Mouse (Mus musculus): ENCODE data around the gene Il16. TPM values are rescaled to one million over a fixed set of nuclear protein-coding genes. Genes with fewer than 3 reads are reported as not detected.

Gene Il16
- polyA plus RNA-seq, 1 experiment from 2014 or later, result 6.8 TPM

DNA sequence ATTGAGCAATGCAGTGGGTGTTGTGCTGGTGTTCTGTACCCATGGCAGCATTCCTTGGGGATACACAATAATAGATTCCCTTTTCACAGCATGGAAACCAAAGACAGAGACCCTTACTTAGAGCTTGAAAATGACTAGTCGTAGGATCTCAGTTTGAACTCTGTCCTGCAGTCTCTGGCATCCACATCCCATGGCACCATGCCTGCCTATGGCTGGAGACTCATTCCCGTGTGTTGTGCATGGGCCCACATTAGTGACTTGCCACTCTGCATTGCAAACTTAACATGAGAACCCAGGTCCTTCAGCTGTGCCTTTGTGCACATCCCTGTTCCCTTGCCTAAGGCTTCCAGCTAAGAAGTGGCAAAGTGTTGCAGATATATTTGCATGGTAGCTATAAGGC is 100.8 kb downstream of the Il16 start:
- H3K36me3 ChIP-seq (ENCODE audit: control insufficient read depth, insufficient read depth, low read length), result 0 out of 2 replicates have a peak, but pooled peaks cover 7% of the 10 kb centered on the region
- 0 out of 2 replicates have a peak, but pooled peaks cover 3% of the 10 kb centered on the region for H3K4me1 ChIP-seq (ENCODE audit: control insufficient read depth, insufficient read depth, low read length)
- 89% methylated on average over 2 of the region's 2 CpGs for WGBS

DNA sequence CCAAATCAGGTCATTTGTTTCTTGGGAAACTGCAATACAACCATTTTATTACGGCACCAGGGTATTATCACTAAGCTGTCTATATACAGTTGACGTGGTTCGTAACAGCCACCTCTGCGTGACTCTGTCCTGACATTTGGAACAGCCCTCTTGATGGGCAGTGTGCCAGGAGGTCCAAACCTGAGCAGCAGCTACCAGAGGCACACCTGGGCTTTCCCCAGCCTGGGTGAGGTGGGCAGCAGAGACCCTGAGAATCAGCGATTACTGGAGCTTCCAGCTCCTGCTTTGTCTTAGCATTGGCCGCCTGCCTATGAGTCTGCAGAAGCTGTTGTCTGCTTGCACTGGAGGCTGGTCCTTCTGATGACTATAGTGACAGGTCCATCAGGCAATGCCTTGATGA is 101.9 kb downstream of the Il16 start:
- Histone ChIP-seq H3K27me3 (ENCODE audit: control insufficient read depth, insufficient read depth, low read length) (no peaks in the 10 kb centered on the region), H3K9ac (ENCODE audit: low read length) (no peak overlapping the region), H3K4me1 (ENCODE audit: control insufficient read depth, insufficient read depth, low read length) (0 out of 2 replicates have a peak, but pooled peaks cover 3% of the 10 kb centered on the region), H3K36me3 (ENCODE audit: control insufficient read depth, insufficient read depth, low read length) (0 out of 2 replicates have a peak, but pooled peaks cover 7% of the 10 kb centered on the region), H3K27ac (ENCODE audit: low read length) (no peak overlapping the region), H3K4me3 (replicated peaks; ENCODE audit: low read length) (no peak overlapping the region), H3K4me2 (ENCODE audit: low read depth, low read length) (no peak overlapping the region), H3K9me3 (replicated peaks; ENCODE audit: control insufficient read depth, low read length) (no peaks in the 10 kb centered on the region)
- WGBS, result 86% methylated on average over 6 of the region's 6 CpGs
- no peak for ATAC-seq (ENCODE audit: insufficient read depth, low FRiP score)

More for the DNA sequence above, 100.8 kb downstream of the Il16 start:
- Histone ChIP-seq H3K9ac (ENCODE audit: low read length) (no peak overlapping the region), H3K27me3 (ENCODE audit: control insufficient read depth, insufficient read depth, low read length) (no peaks in the 10 kb centered on the region), H3K27ac (ENCODE audit: low read length) (no peak overlapping the region), H3K4me2 (ENCODE audit: low read depth, low read length) (no peak overlapping the region), H3K9me3 (replicated peaks; ENCODE audit: control insufficient read depth, low read length) (no peaks in the 10 kb centered on the region), H3K4me3 (replicated peaks; ENCODE audit: low read length) (no peak overlapping the region)
- ATAC-seq (ENCODE audit: insufficient read depth, low FRiP score), result no peak

DNA sequence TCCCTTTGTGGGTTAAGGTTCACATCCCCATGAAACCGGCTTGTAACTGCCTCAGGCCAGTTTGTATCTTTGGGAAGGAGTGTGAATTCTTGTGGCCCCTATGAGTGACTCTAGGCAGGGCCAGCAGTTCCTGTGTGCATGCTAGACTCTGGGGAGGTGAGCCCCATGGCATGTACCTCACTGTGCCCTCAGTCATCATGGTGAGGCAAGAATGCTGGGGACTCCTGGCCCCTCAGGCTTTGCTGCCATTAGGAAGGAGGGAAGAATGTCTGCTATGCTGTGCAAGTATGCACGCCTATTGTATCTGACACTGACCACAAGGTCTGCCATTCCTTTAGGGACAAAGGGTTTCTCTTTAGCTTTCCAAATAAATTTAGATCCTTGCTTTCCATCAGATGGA is 104.4 kb downstream of the Il16 start:
- Histone ChIP-seq H3K9me3 (replicated peaks; ENCODE audit: control insufficient read depth, low read length) (no peaks in the 10 kb centered on the region), H3K27ac (ENCODE audit: low read length) (no peak overlapping the region), H3K4me2 (ENCODE audit: low read depth, low read length) (no peak overlapping the region), H3K4me1 (ENCODE audit: control insufficient read depth, insufficient read depth, low read length) (no peaks in the 10 kb centered on the region), H3K4me3 (replicated peaks; ENCODE audit: low read length) (no peak overlapping the region), H3K36me3 (ENCODE audit: control insufficient read depth, insufficient read depth, low read length) (0 out of 2 replicates have a peak, but pooled peaks cover 10% of the 10 kb centered on the region), H3K9ac (ENCODE audit: low read length) (no peak overlapping the region), H3K27me3 (ENCODE audit: control insufficient read depth, insufficient read depth, low read length) (no peaks in the 10 kb centered on the region)
- WGBS, result 57% methylated on average over 2 of the region's 2 CpGs
- no peak for ATAC-seq (ENCODE audit: insufficient read depth, low FRiP score)

DNA sequence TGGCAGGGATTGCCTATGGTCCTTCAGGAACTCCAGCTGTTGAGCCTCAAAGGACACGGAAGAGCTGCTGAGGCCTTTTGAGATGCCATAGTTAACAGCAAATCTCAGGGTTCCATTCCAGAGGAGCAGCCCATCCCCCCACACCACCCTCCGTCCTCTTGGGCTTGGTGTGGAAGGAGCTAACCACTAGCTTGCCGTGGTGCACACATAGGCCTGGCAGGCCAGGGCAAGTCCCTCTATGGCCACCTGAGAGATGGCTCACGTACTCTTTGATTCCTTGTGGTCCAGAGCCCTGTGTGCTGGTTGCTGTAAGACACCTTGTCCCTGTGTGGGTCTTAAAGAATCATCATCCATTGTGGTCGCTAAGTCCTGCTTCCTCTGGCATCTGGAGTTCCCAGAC is 104.9 kb downstream of the Il16 start:
- no peak overlapping the region for H3K9ac ChIP-seq (ENCODE audit: low read length)
- no peaks in the 10 kb centered on the region for H3K4me1 ChIP-seq (ENCODE audit: control insufficient read depth, insufficient read depth, low read length)
- no peak overlapping the region for H3K27ac ChIP-seq (ENCODE audit: low read length)
- no peaks in the 10 kb centered on the region for H3K27me3 ChIP-seq (ENCODE audit: control insufficient read depth, insufficient read depth, low read length)
- no peak for ATAC-seq (ENCODE audit: insufficient read depth, low FRiP score)
- H3K36me3 ChIP-seq (ENCODE audit: control insufficient read depth, insufficient read depth, low read length), result 0 out of 2 replicates have a peak, but pooled peaks cover 10% of the 10 kb centered on the region
- WGBS, result 82% methylated on average over 5 of the region's 5 CpGs
- no peaks in the 10 kb centered on the region for H3K9me3 ChIP-seq (replicated peaks; ENCODE audit: control insufficient read depth, low read length)
- no peak overlapping the region for H3K4me2 ChIP-seq (ENCODE audit: low read depth, low read length)
- no peak overlapping the region for H3K4me3 ChIP-seq (replicated peaks; ENCODE audit: low read length)

DNA sequence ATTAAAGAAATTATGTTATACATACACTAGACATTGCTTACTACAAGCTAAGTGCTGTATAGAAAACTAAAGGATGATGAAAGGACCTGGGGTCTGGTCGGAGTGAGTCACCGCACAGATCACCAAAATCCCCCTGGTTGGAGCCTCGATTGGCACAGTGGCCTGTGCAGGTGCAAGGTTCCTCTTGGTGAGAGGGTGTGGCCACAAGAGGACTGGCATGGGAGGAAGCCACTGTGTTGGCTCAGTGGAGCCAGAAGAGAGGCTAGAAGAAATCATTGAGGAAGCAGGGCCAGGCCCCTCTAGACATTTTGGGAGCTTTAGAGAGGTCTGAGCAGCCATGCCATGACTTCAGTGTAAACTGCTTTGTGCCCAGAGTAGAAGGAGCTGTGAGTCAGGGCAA is 106.4 kb downstream of the Il16 start:
- Histone ChIP-seq H3K9me3 (replicated peaks; ENCODE audit: control insufficient read depth, low read length) (no peaks in the 10 kb centered on the region), H3K27me3 (ENCODE audit: control insufficient read depth, insufficient read depth, low read length) (no peaks in the 10 kb centered on the region), H3K27ac (ENCODE audit: low read length) (no peak overlapping the region), H3K4me1 (ENCODE audit: control insufficient read depth, insufficient read depth, low read length) (no peaks in the 10 kb centered on the region; the same call in 1 of the 2 replicates), H3K36me3 (ENCODE audit: control insufficient read depth, insufficient read depth, low read length) (0 out of 2 replicates have a peak, but pooled peaks cover 10% of the 10 kb centered on the region), H3K4me3 (replicated peaks; ENCODE audit: low read length) (no peak overlapping the region), H3K9ac (ENCODE audit: low read length) (no peak overlapping the region), H3K4me2 (ENCODE audit: low read depth, low read length) (no peak overlapping the region)
- no peak for ATAC-seq (ENCODE audit: insufficient read depth, low FRiP score)
- 80% methylated on average over 3 of the region's 3 CpGs for WGBS

DNA sequence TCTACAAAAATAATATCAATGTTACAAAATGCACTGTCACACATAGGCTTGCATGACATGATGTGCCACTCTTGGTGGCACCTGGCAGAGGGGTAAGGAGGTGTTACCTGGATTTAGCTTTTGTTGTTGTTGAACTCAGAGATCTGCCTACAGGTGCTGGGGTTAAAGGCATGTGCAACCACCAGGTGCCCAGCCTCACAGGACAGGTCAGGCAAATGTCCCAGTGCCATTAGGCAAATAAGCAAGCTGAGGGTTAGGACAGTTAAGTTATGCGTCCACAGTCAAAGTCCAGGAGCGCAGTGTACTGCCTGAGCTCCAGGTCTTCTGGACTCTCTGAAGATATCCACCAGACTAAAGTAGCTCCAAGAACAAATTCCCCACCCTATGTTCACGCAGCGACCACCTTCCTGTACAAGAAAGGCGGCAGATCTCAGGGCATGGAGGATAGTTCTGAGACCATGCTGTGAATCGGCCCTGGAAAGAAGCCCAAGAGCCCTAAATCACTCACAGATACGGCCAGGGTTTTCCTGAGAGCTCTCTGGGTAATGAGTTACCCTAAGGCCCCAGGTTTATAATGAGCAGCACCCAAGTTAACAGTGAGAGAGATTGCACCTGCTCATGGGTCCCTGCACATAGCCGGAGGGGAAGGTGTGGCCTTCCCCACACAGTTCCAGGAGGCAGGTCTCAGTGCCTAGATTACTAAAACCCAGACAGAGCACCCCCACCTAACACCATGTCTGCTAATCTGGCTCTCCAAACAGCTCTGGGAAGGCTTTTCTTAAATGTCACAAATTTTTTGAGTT is 107.5 kb downstream of the Il16 start:
- ATAC-seq (ENCODE audit: insufficient read depth, low FRiP score), result peak; percentile 55; the same call in 1 of the 2 replicates
- Histone ChIP-seq H3K27ac (ENCODE audit: low read length) (no peak overlapping the region), H3K4me1 (ENCODE audit: control insufficient read depth, insufficient read depth, low read length) (peaks cover 5% of the 10 kb centered on the region), H3K27me3 (ENCODE audit: control insufficient read depth, insufficient read depth, low read length) (no peaks in the 10 kb centered on the region), H3K4me2 (ENCODE audit: low read depth, low read length) (no peak overlapping the region), H3K9ac (ENCODE audit: low read length) (no peak overlapping the region), H3K36me3 (ENCODE audit: control insufficient read depth, insufficient read depth, low read length) (0 out of 2 replicates have a peak, but pooled peaks cover 10% of the 10 kb centered on the region), H3K9me3 (replicated peaks; ENCODE audit: control insufficient read depth, low read length) (no peaks in the 10 kb centered on the region), H3K4me3 (replicated peaks; ENCODE audit: low read length) (no peak overlapping the region)
- 81% methylated on average over 8 of the region's 8 CpGs for WGBS

DNA sequence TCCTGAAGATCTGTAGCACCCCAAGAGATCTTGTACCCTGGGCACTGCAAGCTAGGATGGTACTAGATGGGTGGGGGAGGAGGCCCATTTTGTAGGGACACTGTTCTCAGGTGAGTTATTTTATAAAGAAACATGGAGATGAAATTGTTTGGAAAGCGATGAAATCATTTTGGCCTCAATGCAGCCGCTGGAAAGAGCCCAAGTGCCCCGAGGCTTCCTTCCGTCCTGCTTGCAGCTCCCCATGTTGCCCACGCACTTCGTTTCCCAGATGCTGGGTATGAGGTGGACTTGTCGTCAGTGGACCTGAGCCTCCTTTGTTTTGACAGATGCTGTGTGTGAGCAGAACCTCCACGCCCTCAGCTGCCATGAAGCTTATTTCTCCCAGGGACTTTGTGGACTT is 109.1 kb downstream of the Il16 start:
- Histone ChIP-seq H3K36me3 (ENCODE audit: control insufficient read depth, insufficient read depth, low read length) (0 out of 2 replicates have a peak, but pooled peaks cover 10% of the 10 kb centered on the region), H3K27ac (ENCODE audit: low read length) (no peak overlapping the region), H3K9me3 (replicated peaks; ENCODE audit: control insufficient read depth, low read length) (no peaks in the 10 kb centered on the region), H3K4me3 (replicated peaks; ENCODE audit: low read length) (no peak overlapping the region), H3K4me2 (ENCODE audit: low read depth, low read length) (no peak overlapping the region), H3K4me1 (ENCODE audit: control insufficient read depth, insufficient read depth, low read length) (peaks cover 12% of the 10 kb centered on the region), H3K9ac (ENCODE audit: low read length) (no peak overlapping the region), H3K27me3 (ENCODE audit: control insufficient read depth, insufficient read depth, low read length) (no peaks in the 10 kb centered on the region)
- no peak for ATAC-seq (ENCODE audit: insufficient read depth, low FRiP score)
- 90% methylated on average over 8 of the region's 8 CpGs for WGBS

DNA sequence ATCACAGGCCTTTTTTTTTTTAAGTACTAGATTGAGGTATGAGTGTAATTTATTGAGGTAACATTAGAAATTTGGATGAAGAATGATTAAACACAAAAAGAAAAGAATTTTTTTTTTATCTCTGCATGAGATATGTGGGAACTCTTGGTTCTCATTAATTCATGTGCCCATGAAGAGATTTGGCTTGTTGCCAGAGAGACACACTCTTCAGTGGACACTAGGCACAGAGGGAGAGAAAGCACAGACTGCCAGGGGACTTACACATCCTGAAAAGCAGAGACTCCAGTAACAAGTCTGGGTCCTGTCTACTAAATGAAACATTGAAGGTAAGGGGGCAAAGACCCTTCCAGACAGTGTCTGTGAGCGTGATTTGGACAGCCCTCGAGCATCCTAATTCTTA is 109.8 kb downstream of the Il16 start:
- Histone ChIP-seq H3K9me3 (replicated peaks; ENCODE audit: control insufficient read depth, low read length) (no peaks in the 10 kb centered on the region), H3K4me3 (replicated peaks; ENCODE audit: low read length) (no peak overlapping the region), H3K4me2 (ENCODE audit: low read depth, low read length) (no peak overlapping the region), H3K36me3 (ENCODE audit: control insufficient read depth, insufficient read depth, low read length) (0 out of 2 replicates have a peak, but pooled peaks cover 9% of the 10 kb centered on the region), H3K27ac (ENCODE audit: low read length) (no peak overlapping the region), H3K9ac (ENCODE audit: low read length) (no peak overlapping the region), H3K4me1 (ENCODE audit: control insufficient read depth, insufficient read depth, low read length) (peaks cover 15% of the 10 kb centered on the region), H3K27me3 (ENCODE audit: control insufficient read depth, insufficient read depth, low read length) (no peaks in the 10 kb centered on the region)
- ATAC-seq (ENCODE audit: insufficient read depth, low FRiP score), result no peak
- 85% methylated on average over 2 of the region's 2 CpGs for WGBS

DNA sequence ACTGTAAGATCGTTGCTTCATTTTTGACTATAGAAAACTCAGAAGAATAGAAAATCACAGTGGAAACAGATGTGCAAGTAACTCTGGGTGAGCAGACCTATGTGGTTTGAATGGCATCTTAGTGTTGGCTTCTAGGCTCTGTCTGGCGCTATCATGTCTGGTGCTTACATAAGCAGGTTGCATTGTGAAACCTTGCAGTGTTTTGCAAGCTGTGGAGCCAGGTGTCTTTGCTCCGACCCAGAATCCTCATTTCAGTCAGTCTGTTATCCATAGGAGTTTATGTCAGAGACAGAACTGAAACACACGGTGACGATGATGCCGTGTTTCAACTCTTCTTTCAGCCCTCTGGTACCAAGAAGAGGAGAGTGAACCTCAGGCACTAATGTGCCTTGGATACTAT is 111.7 kb downstream of the Il16 start:
- H3K4me1 ChIP-seq (ENCODE audit: control insufficient read depth, insufficient read depth, low read length), result peaks cover 16% of the 10 kb centered on the region
- 61% methylated on average over 6 of the region's 6 CpGs for WGBS
- 0 out of 2 replicates have a peak, but pooled peaks cover 4% of the 10 kb centered on the region for H3K36me3 ChIP-seq (ENCODE audit: control insufficient read depth, insufficient read depth, low read length)
- ATAC-seq (ENCODE audit: insufficient read depth, low FRiP score), result no peak
- H3K27me3 ChIP-seq (ENCODE audit: control insufficient read depth, insufficient read depth, low read length), result no peaks in the 10 kb centered on the region
- H3K4me3 ChIP-seq (replicated peaks; ENCODE audit: low read length), result no peak overlapping the region
- no peak overlapping the region for H3K9ac ChIP-seq (ENCODE audit: low read length)
- no peak overlapping the region for H3K27ac ChIP-seq (ENCODE audit: low read length)
- H3K9me3 ChIP-seq (replicated peaks; ENCODE audit: control insufficient read depth, low read length), result no peaks in the 10 kb centered on the region
- no peak overlapping the region for H3K4me2 ChIP-seq (ENCODE audit: low read depth, low read length)
